Mouse (Mus musculus): ENCODE measurements around the gene Cnot6.

Gene Cnot6

DNA sequence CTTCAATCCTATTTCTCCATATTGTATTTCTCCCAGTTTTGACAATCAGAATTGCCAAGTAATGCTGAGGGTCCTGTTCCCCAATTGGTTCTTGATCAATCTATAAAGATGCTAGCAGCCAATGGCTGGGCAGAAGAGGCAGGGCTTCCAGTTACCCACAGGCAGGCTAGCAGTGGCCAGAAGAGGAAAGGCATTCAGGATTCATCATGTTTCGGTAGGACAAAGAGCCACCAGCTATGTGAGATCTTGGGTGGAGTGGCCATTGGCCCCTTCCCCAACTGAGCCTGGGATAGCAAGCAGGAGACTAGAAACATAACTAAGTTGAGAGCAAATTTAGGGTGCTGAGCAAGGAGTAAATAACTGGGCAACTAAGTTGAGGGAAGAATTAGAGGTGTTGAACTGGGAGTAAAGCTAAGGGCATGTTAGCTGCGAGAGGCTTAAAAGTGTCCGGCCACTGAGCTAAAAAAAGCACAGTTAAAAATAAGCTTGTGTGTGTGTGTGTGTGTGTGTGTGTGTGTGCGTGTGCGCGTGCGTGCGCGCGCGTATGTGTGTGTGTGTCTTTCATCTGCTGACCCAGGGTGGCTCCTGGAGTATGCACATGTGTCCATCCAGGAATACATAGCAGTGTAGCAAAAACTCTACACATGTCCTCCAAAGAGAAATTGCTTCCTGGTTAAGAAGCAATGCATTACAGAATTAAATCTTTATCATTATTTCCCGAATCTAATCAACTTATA lies 28.1 kb downstream of the Cnot6 start:
- CTCF ChIA-PET, result interaction anchor here in 3 of 4 experiments (0.6 to 1.0 kb wide), 3 partner anchors 13 to 32 kb away, joined by 3 to 4 read pairs (median 4); no protein-coding TSS in a partner anchor
- POLR2A ChIA-PET, result interaction anchor here in 1 of 4 experiments (0.9 to 2.7 kb wide), 7 partner anchors 10 to 38 kb away, joined by 3 to 12 read pairs (median 3); no protein-coding TSS in a partner anchor

DNA sequence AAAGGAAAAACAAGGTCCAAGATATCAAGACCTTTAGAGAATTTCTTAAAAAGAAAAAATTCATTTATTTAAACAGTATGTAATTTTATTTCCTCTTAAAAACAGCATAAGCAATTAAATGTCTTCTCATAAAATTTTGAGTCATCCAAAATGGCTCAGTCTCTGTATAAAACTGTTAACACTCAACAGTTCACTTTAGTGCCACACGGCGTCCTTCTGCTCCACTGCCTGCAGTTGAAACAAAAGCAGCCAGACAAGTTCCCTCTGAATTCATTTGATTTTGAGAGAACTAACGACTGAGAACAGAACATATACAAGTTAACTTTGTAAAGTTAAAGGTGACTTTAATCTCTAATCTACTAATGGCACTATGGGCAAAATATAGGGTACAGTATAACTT lies 39.1 kb downstream of the Cnot6 start:
- CTCF ChIA-PET, result interaction anchor here in 1 of 4 experiments (1.3 kb wide), 1 partner anchor 37 kb away, joined by 3 read pairs; no protein-coding TSS in a partner anchor
- POLR2A ChIA-PET, result no interaction called here

DNA sequence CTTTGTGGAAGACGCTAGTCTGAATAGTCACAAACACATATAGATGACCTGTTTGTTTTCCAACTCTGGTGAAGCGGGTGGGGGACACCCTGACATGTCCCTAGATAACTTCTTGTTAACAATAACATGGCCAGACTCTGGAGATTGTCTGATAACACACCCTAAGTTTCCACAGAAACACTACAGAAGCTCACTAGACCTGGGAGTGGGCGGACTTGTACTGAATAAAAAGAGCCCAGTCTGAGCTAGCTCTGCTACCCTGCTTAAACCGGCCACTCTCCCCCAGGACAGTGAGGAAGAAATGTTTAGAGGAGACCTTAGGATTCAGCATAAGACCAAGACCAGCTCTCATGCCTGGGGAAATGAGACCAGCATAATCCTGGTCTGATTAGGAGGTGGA lies 47.1 kb downstream of the Cnot6 start:
- POLR2A ChIA-PET, result interaction anchor here in 3 of 4 experiments (0.7 to 4.7 kb wide), 13 partner anchors 9 to 152 kb away, joined by 3 to 31 read pairs (median 3); no protein-coding TSS in a partner anchor
- CTCF ChIA-PET, result interaction anchor here (0.9 to 3.6 kb wide), 8 partner anchors 13 to 321 kb away, joined by 3 to 21 read pairs (median 6); no protein-coding TSS in a partner anchor

DNA sequence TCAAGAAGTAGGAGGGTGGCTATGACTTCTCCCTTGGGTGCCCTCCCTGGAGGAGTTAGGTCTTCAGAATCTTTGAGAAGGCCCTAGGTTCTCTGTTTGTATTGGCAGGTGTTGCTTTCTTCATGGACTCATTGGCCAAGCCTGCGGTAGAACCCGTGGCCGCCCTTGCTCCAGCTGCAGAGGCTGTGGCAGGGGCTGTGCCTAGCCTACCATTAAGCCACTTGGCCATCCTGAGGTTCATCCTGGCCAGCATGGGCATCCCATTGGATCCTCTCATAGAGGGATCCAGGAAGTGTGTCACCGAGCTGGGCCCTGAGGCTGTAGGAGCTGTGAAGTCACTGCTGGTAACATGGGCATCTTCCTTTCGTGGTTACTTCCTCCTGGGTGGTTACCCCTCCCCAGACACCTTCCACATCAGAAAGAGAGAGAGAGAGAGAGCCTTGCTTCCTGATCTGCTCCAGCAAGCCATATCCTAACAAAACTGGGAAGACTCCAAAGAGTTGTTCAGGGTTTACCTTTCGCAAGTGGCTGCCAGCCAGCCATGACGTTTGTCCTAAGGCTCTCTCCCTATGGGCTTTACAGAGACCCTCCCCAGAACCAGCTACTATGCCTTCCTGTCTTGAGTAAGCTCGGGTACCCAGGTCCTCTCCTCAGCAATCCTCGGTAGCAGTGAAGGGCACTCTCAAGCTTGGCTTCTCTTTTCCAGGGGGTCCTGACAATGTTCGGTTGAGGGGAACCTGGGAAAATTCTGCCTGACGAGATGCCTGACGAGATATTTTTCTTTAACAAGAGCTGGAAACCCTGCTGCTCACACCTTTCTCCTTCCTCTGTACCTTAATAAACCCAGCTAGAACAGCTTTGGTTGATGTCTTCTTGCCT lies 48.0 kb downstream of the Cnot6 start:
- CTCF ChIA-PET, result interaction anchor here (0.5 to 3.6 kb wide), 9 partner anchors 12 to 322 kb away, joined by 3 to 21 read pairs (median 8); no protein-coding TSS in a partner anchor
- POLR2A ChIA-PET, result interaction anchor here in 3 of 4 experiments (0.6 to 4.7 kb wide), 10 partner anchors 8 to 153 kb away, joined by 3 to 31 read pairs (median 5); no protein-coding TSS in a partner anchor

DNA sequence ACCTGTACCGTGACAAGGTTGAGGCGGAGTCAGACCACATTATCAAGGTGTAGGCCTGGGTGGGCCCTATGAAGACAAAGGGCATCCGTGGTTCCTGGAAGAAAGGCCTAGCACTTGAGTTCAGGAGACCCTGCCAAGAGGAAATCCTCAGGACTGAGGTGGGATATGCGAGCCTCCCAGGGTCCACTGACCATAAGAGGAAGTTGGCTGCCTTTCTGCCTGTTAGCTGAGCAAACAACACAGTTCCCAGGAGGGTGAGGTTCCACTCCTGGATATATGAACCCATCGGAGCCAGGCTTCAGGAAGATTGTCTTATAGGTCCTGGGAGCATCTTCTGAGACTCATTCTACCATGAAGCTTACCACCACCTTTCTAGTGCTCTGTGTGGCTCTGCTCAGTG lies 49.2 kb downstream of the Cnot6 start, which contains the start of gene Scgb3a1:
TSS of gene Scgb3a1 (plus strand) at position 301 of the 400 bp plus-strand sequence.
- ChIA-PET POLR2A (interaction anchor here in 2 of 4 experiments (0.8 to 2.4 kb wide), 8 partner anchors 11 to 50 kb away, joined by 3 to 12 read pairs (median 4); no protein-coding TSS in a partner anchor), CTCF (interaction anchor here in 3 of 4 experiments (0.9 to 3.6 kb wide), 4 partner anchors 11 to 27 kb away, joined by 5 to 14 read pairs (median 12); no protein-coding TSS in a partner anchor)

DNA sequence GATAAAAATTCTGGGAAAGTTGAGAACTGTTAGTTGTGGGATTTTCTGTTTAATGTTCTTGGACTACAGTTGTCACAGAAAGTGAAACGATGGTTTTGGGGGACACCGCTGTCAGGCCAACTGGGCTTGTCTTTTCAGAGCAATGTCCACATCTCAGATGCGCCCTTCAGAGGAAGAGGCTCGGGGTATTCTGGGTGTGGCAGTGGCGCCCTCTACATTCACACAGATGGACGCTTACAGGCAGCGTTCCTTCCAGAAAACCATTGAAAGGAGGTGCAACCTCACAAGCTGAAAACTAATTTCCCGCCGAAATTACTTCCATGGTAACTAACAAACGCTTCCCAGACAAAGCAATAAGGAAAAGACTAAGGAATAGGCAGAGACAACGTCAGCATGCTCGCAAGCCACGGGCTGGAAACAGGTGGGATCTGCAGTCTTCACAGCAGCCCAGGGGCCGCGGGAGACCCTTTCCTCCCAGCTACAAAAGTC lies 50.2 kb downstream of the Cnot6 start:
- CTCF ChIA-PET, result interaction anchor here (0.6 to 3.6 kb wide), 6 partner anchors 10 to 47 kb away, joined by 3 to 14 read pairs (median 8); no protein-coding TSS in a partner anchor
- POLR2A ChIA-PET, result interaction anchor here in 2 of 4 experiments (0.8 to 2.4 kb wide), 9 partner anchors 10 to 51 kb away, joined by 3 to 12 read pairs (median 4); no protein-coding TSS in a partner anchor

DNA sequence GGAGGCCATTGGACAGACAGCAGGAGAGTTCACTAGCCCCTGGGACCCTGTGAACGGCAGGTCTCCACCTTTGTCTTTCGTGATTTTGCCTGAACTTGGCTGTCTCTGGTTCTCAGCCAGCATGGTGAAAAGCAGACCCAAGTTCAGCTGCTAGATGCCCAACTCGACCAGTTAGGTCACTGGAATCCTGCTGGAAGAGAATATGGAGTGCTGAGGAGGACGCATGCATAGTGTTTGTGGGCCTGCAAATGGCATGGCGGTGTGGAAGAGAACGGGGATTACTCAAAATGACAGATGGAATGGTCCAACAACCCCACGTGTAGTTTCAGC lies 53.1 kb downstream of the Cnot6 start:
- POLR2A ChIA-PET, result interaction anchor here in 1 of 4 experiments (0.9 to 4.9 kb wide), 7 partner anchors 8 to 54 kb away, joined by 3 to 19 read pairs (median 3); no protein-coding TSS in a partner anchor
- CTCF ChIA-PET, result interaction anchor here in 3 of 4 experiments (0.7 to 1.1 kb wide), 4 partner anchors 9 to 186 kb away, joined by 3 to 7 read pairs (median 4); no protein-coding TSS in a partner anchor

DNA sequence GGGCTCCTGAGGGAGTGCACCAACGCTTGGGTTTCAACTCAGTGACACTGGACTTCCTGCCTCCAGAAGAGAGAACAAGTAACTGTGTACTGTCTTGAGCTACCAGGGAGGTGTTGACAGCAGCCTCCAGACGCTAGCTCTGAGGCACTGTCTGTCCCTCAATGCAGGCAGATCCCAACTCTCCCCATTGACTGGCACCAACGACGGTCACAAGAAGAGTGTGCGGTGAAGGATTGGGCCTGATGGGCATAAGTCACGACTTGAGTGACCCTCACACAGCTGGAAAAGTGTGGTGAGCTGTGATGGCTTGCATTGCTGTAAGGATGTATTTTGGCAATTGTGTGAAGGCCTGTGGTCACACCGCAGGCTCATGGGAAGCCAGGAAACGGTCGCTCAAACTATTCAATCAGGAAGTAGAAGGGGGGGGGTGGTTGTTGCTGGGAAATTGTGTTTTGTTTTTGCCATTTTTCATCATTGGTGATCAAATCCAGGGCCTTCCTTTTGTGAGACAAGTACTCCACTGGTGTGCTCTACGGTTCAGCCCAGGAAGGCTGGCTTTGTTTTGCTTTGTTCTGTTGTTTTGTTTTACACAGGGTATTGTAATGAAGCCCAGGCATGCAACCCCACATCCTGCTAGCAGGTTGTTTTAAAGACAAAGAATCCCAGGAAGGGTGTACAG lies 53.6 kb downstream of the Cnot6 start:
- ChIA-PET CTCF (interaction anchor here in 3 of 4 experiments (0.5 to 2.3 kb wide), 8 partner anchors 9 to 544 kb away, joined by 3 to 7 read pairs (median 4); partner anchors contain the start of gene Olfr1396 (in 1 of the 3)), POLR2A (interaction anchor here in 2 of 4 experiments (0.6 to 4.9 kb wide), 11 partner anchors 8 to 119 kb away, joined by 3 to 19 read pairs (median 4); no protein-coding TSS in a partner anchor)

DNA sequence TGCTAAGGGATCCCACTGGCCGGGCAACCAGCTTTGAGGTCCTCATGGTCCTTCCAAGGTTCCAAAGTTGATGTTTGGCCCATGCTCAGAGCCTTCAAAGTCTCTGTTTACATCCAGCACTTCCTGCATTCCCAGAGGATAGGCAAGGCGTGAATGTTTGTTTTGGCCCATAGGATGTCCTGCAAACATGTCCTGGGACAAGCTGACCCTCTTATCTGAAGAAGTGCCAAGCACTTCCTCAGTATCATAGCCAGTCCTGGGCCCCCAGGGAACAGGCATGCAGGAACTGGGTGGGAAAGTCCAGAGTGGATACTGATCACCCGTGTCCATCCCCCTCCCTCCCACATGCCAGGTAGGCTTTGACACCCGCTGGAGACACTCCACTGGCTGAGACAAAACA lies 54.5 kb downstream of the Cnot6 start:
- ChIA-PET POLR2A (interaction anchor here in 2 of 4 experiments (0.9 to 4.9 kb wide), 9 partner anchors 9 to 338 kb away, joined by 3 to 19 read pairs (median 3); no protein-coding TSS in a partner anchor), CTCF (interaction anchor here in 3 of 4 experiments (0.5 to 2.3 kb wide), 3 partner anchors 22 to 303 kb away, joined by 4 to 7 read pairs (median 7); no protein-coding TSS in a partner anchor)

DNA sequence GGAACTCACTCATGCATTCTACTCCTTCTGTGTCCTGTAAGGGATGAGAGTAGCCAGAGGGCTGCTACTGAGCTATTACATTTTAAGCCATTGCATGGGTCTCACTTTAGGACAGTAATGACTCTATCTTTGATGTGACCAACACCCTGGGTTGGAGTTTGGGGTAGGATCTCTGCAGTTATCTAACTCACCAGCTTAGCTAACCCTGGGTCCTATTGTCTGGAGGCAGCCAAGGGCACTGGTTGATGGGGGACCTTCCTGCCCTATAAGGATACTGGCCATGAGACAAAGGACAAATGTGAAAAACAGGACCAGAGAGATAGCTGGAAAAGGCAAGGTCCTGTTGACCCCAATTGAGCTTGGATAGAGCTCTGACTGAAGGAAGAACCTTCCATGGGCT lies 57.0 kb downstream of the Cnot6 start:
- CTCF ChIA-PET, result interaction anchor here in 1 of 4 experiments (1.1 kb wide), 1 partner anchor 19 kb away, joined by 5 read pairs; no protein-coding TSS in a partner anchor
- POLR2A ChIA-PET, result interaction anchor here in 3 of 4 experiments (0.9 to 4.9 kb wide), 4 partner anchors 9 to 11 kb away, joined by 3 to 19 read pairs (median 6); no protein-coding TSS in a partner anchor

DNA sequence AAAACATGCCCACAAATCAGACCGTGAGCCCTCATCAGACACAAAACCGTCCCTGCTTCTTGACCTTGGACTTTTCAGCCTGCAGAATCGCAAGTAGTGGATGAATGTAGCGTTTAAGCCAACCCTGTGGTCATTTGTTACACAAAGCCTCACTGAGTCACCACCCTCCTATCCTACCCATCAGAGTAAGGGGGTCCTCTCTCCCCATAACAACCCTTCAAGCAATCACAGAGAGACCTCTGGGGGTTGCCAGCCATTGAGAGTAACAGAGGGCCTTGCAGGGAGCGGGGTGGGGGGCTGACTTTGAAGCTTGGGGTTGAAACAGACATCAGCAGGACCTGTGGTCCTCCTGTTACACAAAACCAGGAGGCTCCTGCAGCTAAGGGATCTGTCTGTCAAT lies 57.9 kb downstream of the Cnot6 start:
- POLR2A ChIA-PET, result interaction anchor here in 1 of 4 experiments (4.9 kb wide), 1 partner anchor 12 kb away, joined by 19 read pairs; no protein-coding TSS in a partner anchor
- CTCF ChIA-PET, result no interaction called here

DNA sequence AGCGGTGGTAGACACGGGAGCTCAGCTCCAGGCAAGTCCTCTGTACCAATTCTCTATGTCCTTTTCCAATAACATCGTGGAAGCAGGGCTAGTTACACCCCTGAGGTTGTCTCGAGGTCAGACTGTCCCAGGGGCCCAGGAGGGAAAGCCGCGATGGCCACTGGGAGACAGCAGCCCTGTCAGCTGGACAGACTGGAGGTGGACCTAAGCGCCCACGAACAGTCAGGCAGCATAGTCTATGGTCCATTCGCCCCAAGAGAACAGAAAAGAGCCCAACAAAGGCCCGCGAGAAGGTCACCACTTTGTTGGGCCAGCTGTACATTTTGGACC lies 59.5 kb downstream of the Cnot6 start:
- POLR2A ChIA-PET, result interaction anchor here in 2 of 4 experiments (0.7 to 3.6 kb wide), 20 partner anchors 10 to 836 kb away, joined by 3 to 21 read pairs (median 4); partner anchors contain the start of genes Scgb3a1 (in 2 of the 2), Cnot6 (in 1 of the 2) and Trim41 (in 1 of the 2)

DNA sequence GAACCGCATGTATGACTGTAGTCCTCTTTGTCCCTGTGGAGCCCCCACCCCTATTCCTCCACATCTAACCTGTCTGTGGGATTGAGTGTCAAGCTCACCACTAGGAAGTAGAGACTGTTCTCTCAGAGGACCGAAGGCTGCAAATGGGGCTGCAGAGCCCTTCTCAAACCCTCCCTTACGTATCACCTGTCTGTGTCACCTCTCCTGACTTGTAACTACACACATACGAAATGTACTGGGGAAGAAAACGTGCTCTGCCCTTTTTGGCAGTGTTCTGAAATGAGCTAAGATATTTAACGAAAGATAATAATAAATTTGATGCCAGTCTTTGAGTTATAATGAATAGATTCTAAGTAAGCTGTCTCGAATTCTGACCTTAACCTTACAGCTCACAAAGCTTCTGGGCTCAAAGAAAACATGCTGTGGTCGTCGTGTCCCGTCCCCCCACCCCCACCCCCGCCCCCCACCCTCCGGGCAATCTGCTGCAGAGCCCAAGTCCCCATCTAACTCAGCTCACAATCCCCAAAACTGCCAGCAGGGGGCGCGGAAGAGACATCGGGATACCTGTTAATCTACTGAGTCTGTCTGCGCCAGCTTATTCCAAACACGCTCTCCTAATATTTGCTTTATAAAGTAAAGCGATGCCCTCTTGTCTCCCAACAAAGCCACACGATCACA lies 60.0 kb downstream of the Cnot6 start:
- ChIA-PET CTCF (interaction anchor here (0.5 to 4.3 kb wide), 83 partner anchors 8 to 1195 kb away, joined by 3 to 43 read pairs (median 4); partner anchors contain the start of genes Scgb3a1 (in 3 of the 4) and Mapk9 (in 1 of the 4)), POLR2A (interaction anchor here in 3 of 4 experiments (0.6 to 3.6 kb wide), 29 partner anchors 11 to 835 kb away, joined by 3 to 21 read pairs (median 3); partner anchors contain the start of genes Scgb3a1 (in 2 of the 3), Cnot6 (in 1 of the 3) and Trim41 (in 1 of the 3))

More for the DNA sequence above, 59.5 kb downstream of the Cnot6 start:
- CTCF ChIA-PET, result interaction anchor here (0.6 to 4.3 kb wide), 60 partner anchors 10 to 1195 kb away, joined by 3 to 43 read pairs (median 4); partner anchors contain the start of genes Scgb3a1 (in 3 of the 4) and Mapk9 (in 1 of the 4)

DNA sequence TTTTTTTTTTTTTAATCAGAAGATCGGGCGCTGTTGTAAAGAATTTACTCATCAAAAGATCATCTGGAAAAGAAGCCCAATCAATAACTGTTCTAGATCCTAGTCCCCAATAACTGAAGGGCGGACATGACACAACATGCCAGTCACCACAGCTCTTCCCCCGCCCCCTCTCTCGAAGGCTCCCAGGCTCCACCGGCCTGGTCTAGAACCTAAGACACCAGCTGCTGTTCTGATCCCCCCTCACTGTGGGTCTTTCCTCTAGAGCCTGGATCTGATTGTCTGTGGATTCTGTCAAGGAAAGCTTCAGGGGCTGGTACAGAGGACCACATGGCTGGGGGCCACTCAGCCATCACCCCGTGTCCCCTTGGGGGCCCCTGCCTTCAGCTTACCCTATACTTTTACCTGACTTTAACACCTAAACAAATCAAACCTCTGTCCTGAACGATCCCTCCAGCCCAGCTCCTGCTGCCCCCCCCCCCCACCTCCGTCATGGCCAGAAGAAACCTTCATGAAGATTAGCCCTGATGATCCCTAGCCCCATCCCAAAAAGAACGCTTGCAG lies 60.7 kb downstream of the Cnot6 start:
- ChIA-PET POLR2A (interaction anchor here in 3 of 4 experiments (0.6 to 3.6 kb wide), 34 partner anchors 9 to 1248 kb away, joined by 3 to 21 read pairs (median 4); partner anchors contain the start of genes Cnot6 (in 2 of the 3), Scgb3a1 (in 2 of the 3) and Trim41 (in 1 of the 3)), CTCF (interaction anchor here (0.5 to 4.3 kb wide), 63 partner anchors 9 to 1147 kb away, joined by 3 to 43 read pairs (median 4); partner anchors contain the start of genes Scgb3a1 (in 3 of the 4) and Mapk9 (in 1 of the 4))

DNA sequence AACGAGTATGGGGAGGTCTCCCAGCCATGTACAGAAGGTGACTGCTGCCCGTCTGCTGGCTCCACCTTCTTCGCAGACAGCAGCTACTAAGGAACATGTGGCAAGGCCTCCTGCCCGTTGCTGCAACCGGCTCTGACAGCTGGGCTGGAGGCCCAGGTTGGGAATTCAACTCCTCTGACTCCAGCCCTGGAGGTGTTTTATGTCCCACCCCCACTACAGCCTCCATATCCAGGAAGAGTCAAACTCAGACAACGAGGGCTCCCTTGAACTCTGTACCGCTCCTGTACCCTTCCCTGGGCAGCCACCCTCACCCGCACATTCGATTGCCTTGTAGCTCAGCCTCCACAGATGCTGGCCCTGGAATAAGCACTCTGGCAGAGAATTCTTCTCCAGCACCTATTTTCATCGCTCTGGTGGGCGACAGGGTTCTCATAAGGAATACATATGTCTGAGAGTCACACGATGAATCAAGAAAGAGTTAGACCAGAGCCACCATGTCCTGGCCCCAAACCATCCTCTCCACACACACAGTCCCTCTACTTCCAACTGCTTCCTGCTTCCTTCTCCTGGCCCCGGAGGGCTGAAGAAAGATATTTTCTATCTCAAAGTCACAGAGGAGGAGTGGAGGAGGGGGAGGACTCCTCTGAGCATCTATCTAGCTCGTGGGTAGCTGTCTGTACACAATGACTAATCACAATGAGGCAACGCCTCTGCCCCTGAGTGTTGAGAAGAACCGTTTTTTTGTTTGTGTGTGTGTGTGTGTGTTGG lies 61.3 kb downstream of the Cnot6 start:
- POLR2A ChIA-PET, result interaction anchor here in 3 of 4 experiments (0.6 to 3.6 kb wide), 27 partner anchors 10 to 1249 kb away, joined by 3 to 21 read pairs (median 4); partner anchors contain the start of genes Scgb3a1 (in 2 of the 3) and Cnot6 (in 1 of the 3)
- CTCF ChIA-PET, result interaction anchor here (0.6 to 4.3 kb wide), 22 partner anchors 11 to 1148 kb away, joined by 3 to 43 read pairs (median 5); partner anchors contain the start of genes Mapk9 (in 1 of the 4) and Scgb3a1 (in 1 of the 4)
